Comparison of ENCODE assay signal across 7 mouse cellular contexts in the genomic region with DNA sequence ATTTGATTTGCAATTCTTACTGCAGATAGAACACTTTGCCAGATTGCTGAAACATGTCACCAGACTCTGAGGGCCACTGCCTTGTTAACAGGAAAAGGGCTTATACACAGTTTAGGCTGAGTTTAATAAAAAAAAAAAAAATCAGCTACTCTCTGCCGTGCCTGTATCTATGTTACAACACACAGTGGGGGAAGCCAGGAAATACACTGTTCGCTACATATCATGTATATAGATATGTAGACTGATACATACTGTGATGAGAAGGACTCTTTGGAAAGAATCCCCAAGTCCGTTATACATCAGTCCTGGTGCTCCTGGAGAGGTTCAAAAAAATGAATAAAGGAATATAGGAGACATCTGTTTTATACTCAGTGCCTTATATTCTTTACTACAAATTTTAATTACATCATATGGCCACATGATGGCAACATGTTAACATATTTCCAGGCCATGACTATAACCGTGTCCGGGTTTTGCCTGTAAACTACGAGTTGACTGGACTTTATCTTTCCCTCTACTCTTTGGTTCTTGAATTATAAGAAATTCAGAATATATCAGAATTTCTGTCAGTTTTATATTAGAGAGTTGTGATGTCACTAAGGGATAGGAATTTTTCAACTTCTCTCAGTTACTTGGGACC.
A peak's percentile ranks its signal among the peaks of the same experiment; 100 is the strongest.
DNase-seq lines count a peak whose midpoint lies in the region.

No protein-coding gene starts in this region.

- WGBS in large intestine, adult 2 months, result 32% methylated on average over 6 of the region's 6 CpGs

- peak; percentile 77 for DNase-seq in 3T3-L1 (ENCODE audit: low read depth, low spot score)
- peak; percentile 9 to 17 for DNase-seq in B cell, adult 2 months
- DNase-seq in embryo, embryonic 9.5 days (ENCODE audit: extremely low spot score), result peak; percentile 19
- peak; percentile 22 for DNase-seq in large intestine, adult 2 months (ENCODE audit: low read depth, low spot score)
- DNase-seq in retina, embryonic 14.5 days (ENCODE audit: low spot score), result peak; percentile 73
- DNase-seq in gastrocnemius, postnatal 10 days, result no peak
- DNase-seq in yolk sac, embryonic 10.5 days (ENCODE audit: low spot score), result no peak

Comparison
In these comparisons a context has a peak if more than half of its experiments do, and no peak if none do; other contexts are left out.
1. DNase-seq: peak in 3T3-L1 (single experiment), B cell, adult 2 months (2 of 2), embryo, embryonic 9.5 days (single experiment), large intestine, adult 2 months (single experiment) and retina, embryonic 14.5 days (single experiment); none in gastrocnemius, postnatal 10 days (single experiment) and yolk sac, embryonic 10.5 days (single experiment).